Mouse (Mus musculus) testis, adult 2 months (tissue): ENCODE data around the gene Atg101.

Source experiments
- CTCF ChIP-seq: fragments of 200-500 bp; IDR thresholded peaks from 2 replicates; pipeline ENCODE4 v1.5.1; 2012; ENCODE audit warnings: low read depth, mild to moderate bottlenecking, inconsistent platforms, low read length, moderate library complexity; ENCODE audit not compliant: control insufficient read depth, insufficient read depth, insufficient replicate concordance
- POLR2A ChIP-seq: fragments of 200-500 bp; IDR thresholded peaks from 2 replicates; pipeline ENCODE4 v1.6.1; 2012; ENCODE audit warnings: low read depth, mild to moderate bottlenecking, inconsistent platforms, low read length, moderate library complexity; ENCODE audit not compliant: control insufficient read depth

GRCm38 (mm10) chr15:101246231-101247154 is 37.6 kb upstream of the Atg101 start:
- no peak; the same call in 1 of the 2 replicates for TF ChIP-seq POLR2A
- TF ChIP-seq CTCF: no peak
